Mouse (Mus musculus) G1E (cell line): Measurements from ENCODE around the gene Map3k10.

Experiments used
- CTCF ChIP-seq: IDR thresholded peaks from 2 replicates; pipeline ENCODE4 v1.5.1; 2012; ENCODE audit warnings: low read depth, low read length, inconsistent platforms, mixed read lengths
- GATA1 ChIP-seq: IDR thresholded peaks from 2 replicates; pipeline ENCODE4 v1.6.1; 2012; ENCODE audit warnings: borderline replicate concordance, low read length, inconsistent platforms, mixed read lengths
- GATA2 ChIP-seq: IDR thresholded peaks from 2 replicates; pipeline ENCODE4 v1.6.1; 2012; ENCODE audit warnings: low read depth, low read length, inconsistent platforms, borderline replicate concordance
- POLR2AphosphoS5 ChIP-seq: IDR thresholded peaks from 2 replicates; pipeline ENCODE4 v1.6.1; 2012; ENCODE audit warnings: low read depth, low read length, inconsistent platforms; ENCODE audit not compliant: insufficient replicate concordance
- TAL1 ChIP-seq: conservative IDR thresholded peaks from 2 replicates; pipeline ENCODE4 v1.6.1; 2012; ENCODE audit warnings: low read depth, low read length, inconsistent platforms, mixed read lengths

GRCm38 (mm10) chr7:27687836-27688235, 13.4 kb upstream of the Map3k10 start:
- TF ChIP-seq CTCF (no peak), POLR2AphosphoS5 (no peak), TAL1 (no peak), GATA1 (no peak), GATA2 (no peak)
